Mouse (Mus musculus): ENCODE measurements around the gene Syndig1.

Gene Syndig1

DNA sequence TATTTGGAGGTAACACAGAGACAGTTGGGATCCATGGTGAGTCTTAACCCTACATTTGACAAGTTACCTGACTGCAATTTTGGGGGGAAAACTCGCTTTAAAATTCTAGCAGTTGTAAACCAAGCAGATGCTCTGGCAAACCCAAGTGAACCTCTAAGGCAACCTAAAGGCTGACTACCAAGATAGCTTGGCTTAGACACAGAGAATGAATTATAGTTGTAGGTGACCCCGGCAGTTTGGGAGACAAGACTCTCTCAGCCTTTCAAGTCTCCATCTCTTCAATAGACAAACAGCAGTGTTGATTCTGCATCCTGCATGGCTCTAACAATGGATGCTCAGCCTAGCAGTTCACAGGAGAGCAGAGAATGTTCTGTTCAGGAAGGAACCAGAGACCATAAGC, at the start of gene Syndig1:
Syndig1 (plus strand) TSS at position 301 of the 400 bp plus-strand sequence.
- in situ Hi-C loops (cut with MboI; ENCODE audit: unreplicated experiment in 2 of 2) = no loop called here

DNA sequence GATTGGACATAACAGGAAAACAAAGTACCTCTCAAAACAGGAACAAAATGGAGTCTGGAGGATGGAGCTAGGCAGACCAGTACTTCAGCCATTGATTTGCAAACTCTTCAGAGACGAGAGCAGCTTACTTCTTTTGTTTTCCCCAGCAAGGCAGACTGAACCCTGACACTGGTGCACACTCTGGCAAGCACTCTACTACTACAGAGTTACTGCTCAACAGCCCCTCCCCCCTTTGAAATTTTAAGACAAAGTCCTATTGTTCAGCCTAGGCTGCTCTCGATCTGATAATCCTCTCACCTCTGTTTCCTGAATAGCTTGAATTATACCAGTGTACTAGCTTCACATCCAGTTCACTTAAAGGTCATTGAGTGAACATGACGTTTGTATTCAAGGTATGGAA, 30.4 kb upstream of the Syndig1 start:
- in situ Hi-C loops (cut with MboI; ENCODE audit: unreplicated experiment in 2 of 2) = no loop called here

DNA sequence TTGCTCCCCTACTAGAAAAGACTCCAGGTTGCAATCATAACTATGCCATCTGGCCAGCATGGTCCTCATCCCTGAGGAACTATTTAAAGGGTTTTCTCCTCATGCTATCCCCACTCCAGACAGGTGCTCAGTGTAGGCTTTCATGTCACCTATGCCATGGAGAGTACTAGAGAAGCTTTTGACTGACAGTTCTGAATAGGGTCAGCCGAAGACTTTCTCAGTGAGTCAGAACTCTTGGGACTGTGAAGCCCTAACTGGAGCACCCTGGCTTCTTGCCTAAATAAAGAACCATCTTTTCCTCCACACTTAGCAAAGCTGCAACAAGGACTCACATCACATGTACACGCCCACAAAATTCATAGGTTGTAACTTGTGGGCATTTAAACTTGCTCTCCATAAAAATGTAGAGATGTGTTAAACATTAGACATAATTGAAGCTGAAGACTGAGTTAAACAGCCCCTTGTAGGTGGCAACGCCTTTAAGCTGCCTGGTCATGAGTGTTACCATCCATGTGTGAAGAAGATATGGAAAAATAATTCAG, 24.3 kb upstream of the Syndig1 start:
- in situ Hi-C loops (cut with MboI; ENCODE audit: unreplicated experiment in 2 of 2) = no loop called here

DNA sequence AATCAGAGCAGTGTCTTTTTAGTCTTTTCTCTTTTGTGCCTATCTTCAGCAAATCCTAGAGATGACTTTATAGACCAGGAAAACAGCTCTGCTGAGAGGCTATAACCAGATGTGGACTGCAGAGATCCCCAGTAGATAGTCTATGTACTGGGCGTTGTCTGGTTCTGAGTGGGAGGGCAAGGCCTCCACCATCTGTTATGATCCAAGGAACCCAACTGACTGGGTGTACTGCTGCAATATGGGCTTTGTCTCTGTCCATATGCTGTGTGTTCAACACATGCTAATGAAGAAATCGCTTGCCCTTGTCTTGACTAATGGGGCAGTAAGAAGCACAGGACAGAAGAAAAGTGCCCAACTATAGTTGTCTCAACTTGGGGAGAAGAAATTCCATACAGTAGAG, 23.8 kb upstream of the Syndig1 start:
- in situ Hi-C loops (cut with MboI; ENCODE audit: unreplicated experiment in 2 of 2) = no loop called here

DNA sequence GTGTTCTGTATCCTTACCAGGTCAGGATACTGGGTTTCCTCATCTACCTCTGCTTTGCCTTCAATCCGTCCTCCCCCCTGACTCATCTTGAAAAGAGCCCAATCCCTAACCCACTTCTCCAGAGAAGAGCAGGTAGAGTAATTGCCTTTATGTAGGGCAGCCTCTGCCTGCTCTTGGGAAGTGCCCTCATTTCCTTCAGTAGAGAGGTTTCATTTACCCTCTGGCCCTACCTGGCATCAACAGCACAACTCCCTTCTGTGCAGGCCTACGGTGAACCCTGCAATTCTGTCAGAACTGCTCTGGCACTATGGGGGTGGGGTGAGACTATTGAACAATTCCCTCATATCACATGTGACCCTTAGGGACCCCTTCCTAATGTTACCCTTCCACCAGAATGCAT, 16.1 kb upstream of the Syndig1 start:
- in situ Hi-C loops (cut with MboI; ENCODE audit: unreplicated experiment in 2 of 2) = no loop called here

DNA sequence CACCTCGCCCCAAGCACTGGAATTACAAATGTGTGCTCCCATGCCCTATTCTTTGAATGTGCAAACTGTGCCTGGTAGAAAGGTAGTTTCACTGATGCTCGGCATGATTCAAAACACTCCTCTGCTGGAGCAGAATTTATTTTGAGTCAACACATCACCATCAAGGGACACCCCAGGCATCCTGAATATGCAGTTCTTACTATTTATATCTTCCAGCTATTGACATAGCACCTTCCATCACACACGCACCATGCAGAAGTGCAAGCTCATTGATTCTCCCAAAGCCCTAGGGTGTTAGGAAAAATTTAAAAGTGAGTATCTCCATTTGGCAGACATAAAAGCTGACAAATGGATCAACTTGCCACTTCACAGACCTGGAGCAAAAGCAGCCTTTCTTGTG, 10.6 kb upstream of the Syndig1 start:
- in situ Hi-C loops (cut with MboI; ENCODE audit: unreplicated experiment in 2 of 2) = no loop called here

DNA sequence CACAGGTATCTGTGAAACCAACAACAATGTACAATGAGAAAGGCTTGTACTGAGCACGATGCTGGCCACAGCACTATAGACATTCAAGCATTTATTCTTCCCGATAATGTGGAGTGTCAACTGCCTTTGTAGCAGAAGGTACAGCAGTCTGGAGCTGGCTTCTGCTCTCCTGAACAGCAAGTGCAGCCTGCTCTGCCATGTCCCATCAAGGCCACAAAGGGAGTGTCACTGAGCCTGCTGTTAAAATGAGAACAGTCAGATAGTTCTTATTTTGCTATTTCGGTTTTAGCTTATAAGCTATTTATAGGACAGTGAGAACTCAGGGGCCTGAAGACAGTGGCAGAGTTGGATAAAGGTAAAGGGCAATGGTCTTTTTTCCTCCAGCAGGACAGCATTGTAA, 9.3 kb upstream of the Syndig1 start:
- in situ Hi-C loops (cut with MboI; ENCODE audit: unreplicated experiment in 2 of 2) = no loop called here

DNA sequence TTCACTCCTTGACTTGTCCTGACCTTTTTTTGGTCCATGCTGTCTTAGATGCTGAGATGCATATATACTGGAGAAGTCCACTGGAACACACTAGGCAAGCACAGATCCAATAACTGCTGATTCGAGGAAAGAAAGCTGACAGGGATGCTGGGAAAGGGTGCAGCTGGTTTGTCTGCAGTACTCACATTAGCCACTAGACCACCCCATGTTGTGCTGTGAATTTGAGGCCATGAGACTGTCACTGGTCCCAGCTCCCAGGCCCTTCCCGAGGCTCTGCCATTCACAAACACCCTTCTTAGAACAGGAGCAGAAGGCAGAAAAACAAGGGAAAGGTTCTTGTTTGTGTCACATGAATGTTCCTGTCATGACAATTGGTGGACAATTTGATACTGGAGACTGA, 8.8 kb upstream of the Syndig1 start:
- in situ Hi-C loops (cut with MboI; ENCODE audit: unreplicated experiment in 2 of 2) = no loop called here

DNA sequence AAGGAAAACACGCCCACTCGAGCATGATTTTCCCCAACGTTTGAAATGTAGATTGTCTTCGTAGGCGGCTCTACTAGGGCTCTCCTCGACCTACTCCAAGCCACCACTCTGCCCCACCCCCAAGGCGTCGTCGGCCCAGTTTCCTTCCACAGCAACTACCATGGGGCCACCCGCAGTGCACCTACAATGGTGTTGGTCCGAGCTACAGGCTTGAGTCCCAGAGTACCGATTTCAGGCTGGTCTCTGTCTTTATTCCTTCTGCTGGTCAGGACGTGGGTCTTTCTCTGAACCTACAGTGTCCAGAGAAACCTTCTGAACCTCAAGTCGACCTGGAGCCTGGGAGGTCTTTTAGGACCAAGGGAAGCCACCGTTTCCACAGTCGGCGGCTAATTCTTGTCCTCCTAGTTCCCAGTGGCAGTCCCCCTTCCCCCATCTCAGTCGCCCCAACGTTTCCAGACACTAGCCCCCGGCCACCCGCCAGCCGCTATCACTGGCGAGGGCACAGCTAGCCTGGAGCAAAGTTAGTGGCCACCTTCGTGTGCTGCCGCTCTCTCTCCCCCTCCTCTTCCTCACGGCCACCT, 1.0 kb downstream of the Syndig1 start:
- in situ Hi-C loops (cut with MboI; ENCODE audit: unreplicated experiment in 2 of 2) = no loop called here

DNA sequence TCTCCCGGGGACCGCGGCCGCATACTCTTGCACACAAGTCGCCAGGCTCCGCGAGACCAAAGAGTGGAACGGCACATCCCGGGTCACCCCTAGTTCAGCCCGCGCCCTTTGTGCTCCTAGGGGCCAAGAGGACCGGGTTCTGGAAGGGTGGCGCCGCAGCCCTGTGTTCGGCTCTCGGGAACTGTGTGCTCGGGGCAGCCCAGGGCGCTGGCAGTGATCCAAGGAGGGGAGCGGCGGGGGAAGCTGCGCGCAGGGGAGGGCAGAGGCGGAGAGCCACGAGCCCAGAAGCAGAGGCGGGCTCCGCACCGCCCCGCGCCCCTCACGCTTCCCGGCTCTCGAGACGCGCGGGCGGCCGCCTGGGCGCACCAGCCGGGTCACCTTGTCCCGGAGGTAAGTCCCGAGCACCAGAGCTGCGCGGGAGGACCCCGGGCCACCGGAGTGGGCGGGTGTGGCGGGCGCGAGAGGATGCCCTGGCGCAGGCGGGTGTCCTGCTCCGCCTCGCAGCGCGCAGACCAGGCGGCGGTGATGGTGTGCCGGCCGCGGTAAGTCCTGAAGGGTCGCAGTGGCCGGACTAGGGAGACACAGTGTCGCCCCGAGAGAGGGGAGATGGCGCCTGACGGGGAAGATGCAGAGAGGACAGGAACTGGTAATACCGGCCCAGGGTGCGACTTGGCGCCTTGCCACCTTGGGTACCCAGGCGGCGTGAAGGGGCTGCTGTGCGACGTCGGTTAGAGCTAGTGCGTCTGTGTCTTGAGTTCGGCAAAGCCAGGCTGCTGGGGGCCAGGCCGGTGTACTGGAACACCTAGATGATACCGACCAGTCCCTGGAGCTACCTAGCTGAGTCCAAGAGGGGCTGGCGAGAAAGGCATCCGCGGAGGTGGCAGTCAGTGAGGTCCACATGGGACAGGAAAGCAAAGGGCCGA, 1.8 kb downstream of the Syndig1 start, which contains the start of gene C530025M09Rik:
C530025M09Rik (minus strand) TSS at position 678 of the 923 bp plus-strand sequence.
- in situ Hi-C loops (cut with MboI; ENCODE audit: unreplicated experiment in 2 of 2) = no loop called here

DNA sequence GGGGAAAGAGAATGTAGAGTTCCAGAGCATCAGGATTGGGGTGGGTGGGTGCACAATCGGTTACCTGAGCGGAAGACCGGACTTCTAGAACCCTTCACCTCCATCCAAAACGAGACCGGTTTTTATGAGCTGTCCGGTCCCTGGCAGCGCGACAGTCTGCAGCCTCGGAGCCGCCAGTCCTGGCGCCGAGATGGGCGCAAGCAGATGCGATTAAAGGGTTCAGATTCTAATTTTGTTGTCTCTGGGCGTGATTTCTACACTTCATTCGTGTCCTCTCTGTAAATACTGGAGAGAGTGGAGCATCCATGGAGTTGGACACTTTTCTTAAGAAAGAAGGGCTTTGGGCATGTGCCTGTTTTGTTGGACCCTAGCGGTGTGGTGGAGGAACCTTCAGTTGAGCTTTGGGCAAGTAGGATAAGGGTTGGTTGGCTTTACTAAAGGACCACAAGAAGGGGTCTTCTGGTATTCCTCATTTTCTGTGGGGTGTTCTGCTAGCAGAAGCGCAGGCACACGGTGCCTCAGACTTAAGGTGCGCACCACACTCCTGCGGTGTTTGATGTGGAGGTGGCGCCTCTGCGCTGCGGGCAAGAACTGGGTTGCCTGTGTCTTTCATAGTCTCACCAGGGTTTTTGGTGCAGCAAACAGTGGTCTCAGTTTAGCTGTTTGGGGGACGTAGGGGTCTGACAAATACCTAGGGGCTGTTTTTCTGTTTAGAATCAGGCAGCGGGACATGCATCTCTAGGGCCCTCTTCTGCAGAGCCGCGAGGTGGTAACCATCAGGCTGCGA, 2.6 kb downstream of the Syndig1 start:
- in situ Hi-C loops (cut with MboI; ENCODE audit: unreplicated experiment in 2 of 2) = no loop called here

DNA sequence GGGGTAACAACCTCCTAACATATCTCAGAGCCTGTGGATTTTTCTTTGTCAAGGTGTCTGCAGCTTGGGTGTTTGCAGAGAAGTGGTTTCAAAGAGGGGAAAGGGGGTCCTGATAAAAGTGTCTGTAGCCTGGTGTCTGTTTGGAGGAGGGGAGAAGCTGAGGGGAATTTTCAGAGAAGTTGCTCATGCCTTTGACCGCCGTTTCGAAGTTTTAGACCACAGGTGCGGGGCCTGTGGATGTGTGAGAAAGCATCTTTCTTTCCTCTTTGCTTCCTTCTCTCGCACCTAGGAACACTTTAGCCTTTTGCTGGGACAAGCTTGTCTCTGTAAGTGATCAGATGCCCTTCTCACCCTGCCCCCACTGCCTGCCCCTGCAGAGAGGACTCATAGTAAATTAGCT, 3.3 kb downstream of the Syndig1 start:
- in situ Hi-C loops (cut with MboI; ENCODE audit: unreplicated experiment in 2 of 2) = no loop called here

DNA sequence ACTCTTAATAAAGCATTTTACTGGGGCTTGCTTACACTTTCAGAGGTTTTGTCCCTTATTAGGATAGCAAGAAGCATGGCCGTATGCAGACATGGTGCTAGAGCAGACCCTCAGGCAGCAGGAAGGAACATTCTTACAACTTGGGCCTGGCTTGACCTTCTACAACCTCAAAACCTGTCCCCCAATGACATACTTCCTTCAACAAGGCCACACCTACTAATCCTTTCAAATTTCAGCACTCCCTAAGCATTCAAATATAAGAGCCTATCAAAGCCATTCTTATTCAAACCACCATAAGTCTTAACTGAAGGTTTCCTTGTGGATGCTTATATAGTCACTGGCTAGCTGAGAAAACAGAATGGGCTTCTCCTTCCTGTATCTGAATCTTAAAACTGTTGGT, 6.1 kb downstream of the Syndig1 start:
- in situ Hi-C loops (cut with MboI; ENCODE audit: unreplicated experiment in 2 of 2) = no loop called here

DNA sequence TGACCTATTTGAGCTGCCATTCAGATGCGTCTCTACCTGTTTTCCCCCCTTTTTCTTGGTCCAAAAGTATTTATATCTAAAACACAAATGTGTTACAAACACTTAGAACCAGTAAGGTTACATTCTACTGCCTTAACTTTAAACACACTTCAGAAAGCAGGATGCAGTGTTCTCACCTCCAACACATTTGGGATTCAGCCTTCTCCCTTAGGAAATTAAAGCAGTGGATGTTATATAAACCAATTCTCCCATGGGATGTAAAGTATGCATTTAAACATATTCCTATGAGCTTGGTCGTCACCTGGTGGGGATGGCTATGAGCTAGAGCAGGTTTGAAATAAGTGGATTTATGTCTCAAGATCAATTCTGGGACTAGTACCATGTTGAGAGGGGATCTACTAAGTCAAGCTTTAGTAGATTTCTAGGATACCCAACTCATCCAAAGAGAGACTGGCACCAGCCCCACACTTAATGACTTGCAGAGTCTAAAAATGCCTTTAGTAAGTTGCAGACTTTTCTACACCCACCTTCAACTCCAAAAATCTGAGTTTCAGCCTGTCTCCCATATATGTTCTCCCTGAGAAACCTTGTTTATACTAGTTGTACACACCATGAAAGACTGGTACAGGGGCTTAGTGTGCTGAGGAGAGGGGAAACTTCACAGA, 7.6 kb downstream of the Syndig1 start:
- in situ Hi-C loops (cut with MboI; ENCODE audit: unreplicated experiment in 2 of 2) = no loop called here

DNA sequence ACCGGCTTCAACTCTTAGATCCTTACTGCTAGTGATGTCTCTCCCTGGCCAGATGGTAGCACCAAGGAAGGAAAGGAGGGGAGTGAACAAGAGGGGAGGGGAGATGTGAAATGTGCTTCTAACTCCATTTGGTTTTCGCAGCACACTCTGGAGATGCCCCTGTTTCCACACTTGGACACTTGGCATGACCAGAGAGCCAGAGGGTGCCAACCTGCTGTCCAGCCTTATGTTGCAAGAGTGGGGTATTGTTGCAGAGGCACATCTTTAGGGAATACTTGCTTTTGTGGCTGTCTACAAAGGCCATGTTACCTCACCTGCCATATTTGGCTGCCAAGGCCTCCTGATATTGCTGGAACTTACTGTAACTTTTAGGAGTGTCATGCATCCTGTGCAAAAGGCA, 10.7 kb downstream of the Syndig1 start:
- in situ Hi-C loops (cut with MboI; ENCODE audit: unreplicated experiment in 2 of 2) = no loop called here

DNA sequence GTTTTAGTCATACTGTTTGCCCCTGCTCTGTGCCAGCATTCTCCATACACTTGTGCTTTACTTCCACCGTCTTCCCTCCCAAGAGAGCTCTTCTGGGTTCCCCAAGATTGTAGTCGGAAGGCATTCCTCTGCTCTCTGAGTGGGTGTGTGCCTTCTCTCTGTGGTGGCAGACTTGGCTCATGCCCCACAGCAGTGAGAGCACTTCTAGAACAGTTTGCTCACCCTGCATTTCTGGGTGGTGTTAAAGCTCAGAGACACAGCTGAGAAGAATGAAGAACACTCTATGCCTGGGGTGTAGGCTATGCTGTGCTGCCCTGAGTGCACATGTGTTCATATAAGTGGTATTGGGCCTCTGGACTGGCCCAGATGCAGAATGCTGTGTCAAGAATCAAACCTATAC, 15.6 kb downstream of the Syndig1 start:
- in situ Hi-C loops (cut with MboI; ENCODE audit: unreplicated experiment in 2 of 2) = no loop called here

DNA sequence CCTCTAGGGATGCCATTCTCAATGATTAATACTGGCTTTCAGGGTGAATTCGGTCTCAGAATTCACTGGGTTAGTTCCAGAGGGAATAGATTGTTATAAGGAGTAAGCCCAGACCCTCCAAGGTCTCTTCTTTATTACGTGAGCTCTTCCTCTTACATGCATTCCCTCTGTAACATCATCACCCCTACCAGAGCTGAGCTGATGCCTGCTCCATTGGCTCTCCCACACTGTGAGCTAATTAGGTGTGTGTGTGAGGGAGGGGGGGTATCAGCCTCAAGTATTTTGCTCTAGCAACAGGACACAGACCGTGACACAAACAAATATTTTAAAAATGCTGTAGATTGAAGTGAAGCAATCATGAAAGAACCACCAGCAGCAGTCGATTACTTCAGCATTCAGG, 19.8 kb downstream of the Syndig1 start:
- in situ Hi-C loops (cut with MboI; ENCODE audit: unreplicated experiment in 2 of 2) = no loop called here

DNA sequence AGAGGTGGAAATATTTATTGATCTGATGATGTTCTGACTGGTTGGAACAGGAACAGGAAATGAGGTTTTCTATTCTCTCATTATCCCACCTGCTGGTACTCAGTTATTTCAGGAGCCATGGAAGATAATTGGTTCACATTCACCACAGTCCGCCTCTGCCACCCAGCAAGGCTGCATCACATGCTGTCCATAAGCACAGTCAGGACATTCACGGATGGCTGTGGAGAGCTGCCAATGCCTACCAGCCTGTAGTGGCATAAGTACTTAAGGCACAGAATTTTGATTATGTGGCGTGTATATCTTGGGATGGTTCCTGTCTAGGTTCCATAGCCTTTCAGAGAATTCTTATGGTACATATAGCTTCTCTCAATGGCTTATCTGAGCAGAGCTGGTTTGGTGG, 32.0 kb downstream of the Syndig1 start:
- in situ Hi-C loops (cut with MboI; ENCODE audit: unreplicated experiment in 2 of 2) = no loop called here

DNA sequence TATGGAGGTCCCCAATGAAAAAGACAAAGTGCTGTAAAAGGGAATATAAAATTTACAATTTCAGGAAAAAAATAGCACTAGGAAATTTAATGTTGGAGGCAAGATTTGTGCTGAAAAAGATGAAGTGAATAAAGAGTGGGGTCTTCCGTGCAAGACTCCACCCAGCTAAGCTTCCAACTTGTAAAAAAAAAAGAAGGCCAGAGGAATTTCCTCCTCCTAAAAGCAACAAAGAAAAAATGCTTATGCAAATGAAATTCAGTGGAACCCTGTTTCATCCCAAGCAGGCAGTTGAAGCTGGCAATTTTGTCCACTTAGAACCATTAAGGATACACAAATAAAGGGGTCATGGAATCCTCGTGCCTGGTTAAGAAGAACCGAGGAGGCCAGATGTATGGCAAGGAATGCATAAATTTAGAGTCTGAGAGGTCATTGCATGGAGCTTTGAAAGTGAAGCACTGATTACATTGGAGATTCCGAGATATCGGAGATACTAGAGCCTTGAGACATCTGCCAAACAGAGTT, 37.0 kb downstream of the Syndig1 start:
- in situ Hi-C loops (cut with MboI; ENCODE audit: unreplicated experiment in 2 of 2) = no loop called here

DNA sequence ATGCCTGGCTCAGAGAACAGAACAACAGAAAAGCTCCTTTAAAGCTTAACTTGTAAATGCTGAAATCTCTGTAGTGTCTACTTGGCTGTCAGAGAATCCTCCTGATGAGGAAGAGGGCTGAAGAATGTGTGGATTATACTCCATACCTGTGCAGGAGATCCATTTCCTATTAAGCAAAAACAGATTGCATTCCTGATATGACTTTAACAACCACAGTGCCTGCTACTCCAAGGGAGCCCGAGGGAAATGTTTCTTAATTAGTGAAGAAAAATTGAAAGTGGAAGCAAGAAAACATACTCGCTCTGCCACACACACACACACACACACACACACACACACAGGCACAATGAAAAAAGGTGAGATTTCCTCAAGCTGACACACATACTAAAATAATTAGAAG, 41.5 kb downstream of the Syndig1 start:
- in situ Hi-C loops (cut with MboI; ENCODE audit: unreplicated experiment in 2 of 2) = no loop called here

Data from v-Abl transformed pro-B cells (cell line).